Mouse (Mus musculus): ENCODE data around the gene Kmt2a. TPM values are rescaled to one million over a fixed set of nuclear protein-coding genes. Genes with fewer than 3 reads are reported as not detected.

Kmt2a gene
- polyA plus RNA-seq, 1 experiment from 2014 or later, result 14.4 TPM

GRCm38 (mm10) chr9:44874198-44874597 lies 6.9 kb downstream of the Kmt2a start:
- Histone ChIP-seq H3K4me3 (ENCODE audit: low read length) (no peak overlapping the region), H3K9me3 (ENCODE audit: control insufficient read depth, low read length) (no peaks in the 10 kb centered on the region), H3K9ac (ENCODE audit: low read depth, low read length) (no peak overlapping the region), H3K4me2 (ENCODE audit: low read length) (no peak overlapping the region), H3K27ac (ENCODE audit: low read depth, low read length) (no peak overlapping the region), H3K36me3 (ENCODE audit: control insufficient read depth, insufficient read depth, low read length) (no peaks in the 10 kb centered on the region), H3K27me3 (replicated peaks; ENCODE audit: control insufficient read depth, insufficient read depth, low read length) (no peaks in the 10 kb centered on the region), H3K4me1 (ENCODE audit: control insufficient read depth, insufficient read depth, low read depth, low read length) (peaks cover 57% of the 10 kb centered on the region)
- no peak for ATAC-seq

GRCm38 (mm10) chr9:44873665-44874064 lies 7.4 kb downstream of the Kmt2a start:
- no peak for ATAC-seq
- H3K9me3 ChIP-seq (ENCODE audit: control insufficient read depth, low read length), result no peaks in the 10 kb centered on the region
- H3K4me1 ChIP-seq (ENCODE audit: control insufficient read depth, insufficient read depth, low read depth, low read length), result peaks cover 53% of the 10 kb centered on the region
- WGBS, result 74% methylated on average over 5 of the region's 5 CpGs
- no peak overlapping the region for H3K4me2 ChIP-seq (ENCODE audit: low read length)
- no peak overlapping the region for H3K4me3 ChIP-seq (ENCODE audit: low read length)
- no peaks in the 10 kb centered on the region for H3K36me3 ChIP-seq (ENCODE audit: control insufficient read depth, insufficient read depth, low read length)
- no peak overlapping the region for H3K27ac ChIP-seq (ENCODE audit: low read depth, low read length)
- no peak overlapping the region for H3K9ac ChIP-seq (ENCODE audit: low read depth, low read length)
- H3K27me3 ChIP-seq (replicated peaks; ENCODE audit: control insufficient read depth, insufficient read depth, low read length), result no peaks in the 10 kb centered on the region

GRCm38 (mm10) chr9:44868336-44869094 lies 12.6 kb downstream of the Kmt2a start:
- no peak for ATAC-seq
- Histone ChIP-seq H3K27me3 (replicated peaks; ENCODE audit: control insufficient read depth, insufficient read depth, low read length) (no peaks in the 10 kb centered on the region), H3K36me3 (ENCODE audit: control insufficient read depth, insufficient read depth, low read length) (peaks cover 3% of the 10 kb centered on the region; the same call in 1 of the 2 replicates), H3K4me3 (ENCODE audit: low read length) (no peak overlapping the region), H3K9ac (ENCODE audit: low read depth, low read length) (no peak overlapping the region), H3K27ac (ENCODE audit: low read depth, low read length) (no peak overlapping the region), H3K4me1 (ENCODE audit: control insufficient read depth, insufficient read depth, low read depth, low read length) (peaks cover 18% of the 10 kb centered on the region), H3K9me3 (ENCODE audit: control insufficient read depth, low read length) (no peaks in the 10 kb centered on the region), H3K4me2 (ENCODE audit: low read length) (no peak overlapping the region)
- 83% methylated on average over 13 of the region's 13 CpGs for WGBS

GRCm38 (mm10) chr9:44867664-44868063 lies 13.4 kb downstream of the Kmt2a start:
- no peak for ATAC-seq
- Histone ChIP-seq H3K9ac (ENCODE audit: low read depth, low read length) (no peak overlapping the region), H3K27ac (ENCODE audit: low read depth, low read length) (no peak overlapping the region), H3K4me2 (ENCODE audit: low read length) (no peak overlapping the region), H3K4me1 (ENCODE audit: control insufficient read depth, insufficient read depth, low read depth, low read length) (peaks cover 13% of the 10 kb centered on the region), H3K27me3 (replicated peaks; ENCODE audit: control insufficient read depth, insufficient read depth, low read length) (no peaks in the 10 kb centered on the region), H3K36me3 (ENCODE audit: control insufficient read depth, insufficient read depth, low read length) (peaks cover 3% of the 10 kb centered on the region; the same call in 1 of the 2 replicates), H3K4me3 (ENCODE audit: low read length) (no peak overlapping the region), H3K9me3 (ENCODE audit: control insufficient read depth, low read length) (no peaks in the 10 kb centered on the region)
- 89% methylated on average over 3 of the region's 3 CpGs for WGBS

- Histone ChIP-seq H3K36me3 (ENCODE audit: control insufficient read depth, insufficient read depth, low read length) (peaks cover 3% of the 10 kb centered on the region; the same call in 1 of the 2 replicates), H3K27ac (ENCODE audit: low read depth, low read length) (no peak overlapping the region), H3K4me3 (ENCODE audit: low read length) (no peak overlapping the region), H3K4me2 (ENCODE audit: low read length) (no peak overlapping the region), H3K9me3 (ENCODE audit: control insufficient read depth, low read length) (no peaks in the 10 kb centered on the region), H3K27me3 (replicated peaks; ENCODE audit: control insufficient read depth, insufficient read depth, low read length) (no peaks in the 10 kb centered on the region), H3K9ac (ENCODE audit: low read depth, low read length) (no peak overlapping the region), H3K4me1 (ENCODE audit: control insufficient read depth, insufficient read depth, low read depth, low read length) (peaks cover 13% of the 10 kb centered on the region)
- WGBS, result 47% methylated on average over 9 of the region's 9 CpGs
- peak; percentile 37; the same call in 1 of the 2 replicates for ATAC-seq
Observed at GRCm38 (mm10) chr9:44866501-44867240, 14.4 kb downstream of the Kmt2a start.

- Histone ChIP-seq H3K4me1 (ENCODE audit: control insufficient read depth, insufficient read depth, low read depth, low read length) (no peaks in the 10 kb centered on the region; the same call in 1 of the 2 replicates), H3K36me3 (ENCODE audit: control insufficient read depth, insufficient read depth, low read length) (peaks cover 3% of the 10 kb centered on the region; the same call in 1 of the 2 replicates), H3K4me3 (ENCODE audit: low read length) (no peak overlapping the region), H3K9me3 (ENCODE audit: control insufficient read depth, low read length) (no peaks in the 10 kb centered on the region), H3K27me3 (replicated peaks; ENCODE audit: control insufficient read depth, insufficient read depth, low read length) (no peaks in the 10 kb centered on the region), H3K27ac (ENCODE audit: low read depth, low read length) (no peak overlapping the region), H3K9ac (ENCODE audit: low read depth, low read length) (no peak overlapping the region), H3K4me2 (ENCODE audit: low read length) (no peak overlapping the region)
- no peak for ATAC-seq
Observed at GRCm38 (mm10) chr9:44861121-44861520, 20.0 kb downstream of the Kmt2a start.

- 81% methylated on average over 3 of the region's 3 CpGs for WGBS
Observed at GRCm38 (mm10) chr9:44858657-44859056, 22.4 kb downstream of the Kmt2a start.

GRCm38 (mm10) chr9:44857405-44857992 lies 23.6 kb downstream of the Kmt2a start:
- Histone ChIP-seq H3K9me3 (ENCODE audit: control insufficient read depth, low read length) (no peaks in the 10 kb centered on the region), H3K4me1 (ENCODE audit: control insufficient read depth, insufficient read depth, low read depth, low read length) (no peaks in the 10 kb centered on the region), H3K27me3 (replicated peaks; ENCODE audit: control insufficient read depth, insufficient read depth, low read length) (no peaks in the 10 kb centered on the region), H3K4me3 (ENCODE audit: low read length) (no peak overlapping the region), H3K36me3 (ENCODE audit: control insufficient read depth, insufficient read depth, low read length) (no peaks in the 10 kb centered on the region), H3K27ac (ENCODE audit: low read depth, low read length) (no peak overlapping the region), H3K9ac (ENCODE audit: low read depth, low read length) (no peak overlapping the region), H3K4me2 (ENCODE audit: low read length) (no peak overlapping the region)
- no peak for ATAC-seq
- 85% methylated on average over 17 of the region's 17 CpGs for WGBS

More at GRCm38 (mm10) chr9:44858657-44859056, 22.4 kb downstream of the Kmt2a start:
- H3K4me2 ChIP-seq (ENCODE audit: low read length), result no peak overlapping the region
- H3K27ac ChIP-seq (ENCODE audit: low read depth, low read length), result no peak overlapping the region
- no peak for ATAC-seq
- no peaks in the 10 kb centered on the region for H3K9me3 ChIP-seq (ENCODE audit: control insufficient read depth, low read length)
- H3K9ac ChIP-seq (ENCODE audit: low read depth, low read length), result no peak overlapping the region
- H3K4me3 ChIP-seq (ENCODE audit: low read length), result no peak overlapping the region
- H3K36me3 ChIP-seq (ENCODE audit: control insufficient read depth, insufficient read depth, low read length), result no peaks in the 10 kb centered on the region
- no peaks in the 10 kb centered on the region for H3K4me1 ChIP-seq (ENCODE audit: control insufficient read depth, insufficient read depth, low read depth, low read length)
- H3K27me3 ChIP-seq (replicated peaks; ENCODE audit: control insufficient read depth, insufficient read depth, low read length), result no peaks in the 10 kb centered on the region

GRCm38 (mm10) chr9:44855153-44855552 lies 25.9 kb downstream of the Kmt2a start:
- Histone ChIP-seq H3K9me3 (ENCODE audit: control insufficient read depth, low read length) (no peaks in the 10 kb centered on the region), H3K4me3 (ENCODE audit: low read length) (no peak overlapping the region), H3K4me2 (ENCODE audit: low read length) (no peak overlapping the region), H3K4me1 (ENCODE audit: control insufficient read depth, insufficient read depth, low read depth, low read length) (no peaks in the 10 kb centered on the region), H3K9ac (ENCODE audit: low read depth, low read length) (no peak overlapping the region), H3K36me3 (ENCODE audit: control insufficient read depth, insufficient read depth, low read length) (no peaks in the 10 kb centered on the region), H3K27me3 (replicated peaks; ENCODE audit: control insufficient read depth, insufficient read depth, low read length) (no peaks in the 10 kb centered on the region), H3K27ac (ENCODE audit: low read depth, low read length) (no peak overlapping the region)
- WGBS, result 80% methylated on average over 6 of the region's 6 CpGs
- ATAC-seq, result no peak
